Mouse (Mus musculus): ENCODE data around the gene Plaur.
"Not testable (repeated sequence)": the region's sequence is repeated elsewhere in the genome, so short reads cannot be mapped to it uniquely, and the experiment has no call there.

Plaur gene

GRCm38 (mm10) chr7:24476856-24477255, 14.6 kb downstream of the Plaur start:
- DNase-seq (ENCODE audit: low read depth, low spot score): no peak

- DNase-seq (ENCODE audit: low read depth, low spot score): no peak
Measured at GRCm38 (mm10) chr7:24478911-24479310, 16.6 kb downstream of the Plaur start.

- DNase-seq (ENCODE audit: low read depth, low spot score): no peak
Measured at GRCm38 (mm10) chr7:24479685-24480084, 17.4 kb downstream of the Plaur start.

- no peak for DNase-seq (ENCODE audit: low read depth, low spot score)
Measured at GRCm38 (mm10) chr7:24480121-24480941, 18.0 kb downstream of the Plaur start.

GRCm38 (mm10) chr7:24480986-24481473, 18.7 kb downstream of the Plaur start:
- DNase-seq (ENCODE audit: low read depth, low spot score): no peak

GRCm38 (mm10) chr7:24481474-24482207, 19.4 kb downstream of the Plaur start, which contains the start of gene Cadm4:
TSS of gene Cadm4 (plus strand) at chr7:24482023.
- DNase-seq (ENCODE audit: low read depth, low spot score): peak; percentile 84

GRCm38 (mm10) chr7:24482208-24483020, 20.1 kb downstream of the Plaur start:
- no peak for DNase-seq (ENCODE audit: low read depth, low spot score)

GRCm38 (mm10) chr7:24483291-24483690, 21.0 kb downstream of the Plaur start:
- not testable (repeated sequence) for DNase-seq (ENCODE audit: low read depth, low spot score)

GRCm38 (mm10) chr7:24485481-24485880, 23.2 kb downstream of the Plaur start:
- DNase-seq (ENCODE audit: low read depth, low spot score): no peak

GRCm38 (mm10) chr7:24486654-24487130, 24.4 kb downstream of the Plaur start:
- no peak for DNase-seq (ENCODE audit: low read depth, low spot score)

GRCm38 (mm10) chr7:24487403-24487802, 25.1 kb downstream of the Plaur start:
- DNase-seq (ENCODE audit: low read depth, low spot score): no peak

- DNase-seq (ENCODE audit: low read depth, low spot score): no peak
Measured at GRCm38 (mm10) chr7:24488303-24488702, 26.0 kb downstream of the Plaur start.

GRCm38 (mm10) chr7:24499856-24500577, 37.7 kb downstream of the Plaur start:
- DNase-seq (ENCODE audit: low read depth, low spot score): no peak

- DNase-seq (ENCODE audit: low read depth, low spot score): no peak
Measured at GRCm38 (mm10) chr7:24500929-24501328, 38.6 kb downstream of the Plaur start.

GRCm38 (mm10) chr7:24501492-24501891, 39.2 kb downstream of the Plaur start:
- DNase-seq (ENCODE audit: low read depth, low spot score): no peak

GRCm38 (mm10) chr7:24504004-24504403, 41.7 kb downstream of the Plaur start:
- DNase-seq (ENCODE audit: low read depth, low spot score): no peak

- DNase-seq (ENCODE audit: low read depth, low spot score): no peak
Measured at GRCm38 (mm10) chr7:24504868-24505267, 42.6 kb downstream of the Plaur start.

GRCm38 (mm10) chr7:24505447-24506064, 43.3 kb downstream of the Plaur start:
- DNase-seq (ENCODE audit: low read depth, low spot score): no peak

GRCm38 (mm10) chr7:24506065-24506459, 43.8 kb downstream of the Plaur start:
- no peak for DNase-seq (ENCODE audit: low read depth, low spot score)

GRCm38 (mm10) chr7:24506476-24506837, 44.2 kb downstream of the Plaur start:
- no peak for DNase-seq (ENCODE audit: low read depth, low spot score)

All from embryo, embryonic 11.5 days (tissue).